Mouse (Mus musculus): ENCODE results near the gene Cytip. TPM values are rescaled to one million over a fixed set of nuclear protein-coding genes. Genes with fewer than 3 reads are reported as not detected.

Cytip gene
- polyA plus RNA-seq (2012; rRNA removed) = 0.29 and 0.50 TPM in 2 replicates

GRCm38 (mm10) chr2:58195346-58195745, at the start of gene Cytip:
Gene Cytip (minus strand): TSS chr2:58195532.
- DNase-seq (ENCODE audit: extremely low spot score in 1 of 2, low spot score in 1 of 2) = no peak

DNA sequence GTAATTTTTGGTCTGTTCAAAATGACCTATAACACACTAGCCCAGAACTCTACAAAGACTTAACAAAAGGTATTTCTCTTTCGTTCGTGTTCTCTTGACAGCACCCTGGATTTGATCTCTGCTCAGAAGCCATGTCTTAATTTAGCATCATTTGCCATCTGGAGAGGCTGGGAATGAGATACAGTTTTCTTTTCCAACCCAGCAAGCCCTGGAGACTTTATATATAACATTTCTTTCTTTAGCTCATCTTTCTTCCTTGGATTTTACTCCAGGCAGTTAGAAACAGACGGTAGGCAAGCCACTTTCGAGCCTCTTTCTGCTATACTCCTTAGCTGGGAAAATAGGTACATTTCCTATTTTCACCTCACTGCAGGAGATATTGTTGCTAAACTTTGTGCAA, 45.3 kb upstream of the Cytip start:
- DNase-seq (ENCODE audit: extremely low spot score in 1 of 2, low spot score in 1 of 2) = peak; percentile 46 to 69

GRCm38 (mm10) chr2:58237487-58237886, 42.2 kb upstream of the Cytip start:
- DNase-seq (ENCODE audit: extremely low spot score in 1 of 2, low spot score in 1 of 2) = no peak

DNA sequence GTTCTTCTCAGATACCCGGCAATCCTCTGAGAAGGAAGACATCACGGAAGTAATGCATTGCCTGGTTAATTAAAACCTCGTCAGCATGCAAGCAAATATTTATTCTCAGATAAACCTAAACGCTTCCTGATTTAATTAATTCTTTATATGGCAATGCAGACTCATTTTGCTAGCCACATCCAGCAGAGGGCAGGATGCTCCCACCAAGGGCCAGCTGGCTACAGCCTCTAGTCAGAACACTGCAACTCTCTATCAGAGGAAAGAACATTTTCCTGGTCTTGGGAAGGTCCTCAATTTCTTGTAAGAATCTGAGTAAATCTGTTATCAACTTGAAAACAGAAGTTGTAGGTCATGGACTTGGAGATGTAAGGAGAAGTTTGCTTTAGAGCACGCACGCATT, 4.1 kb upstream of the Cytip start:
- DNase-seq (ENCODE audit: extremely low spot score in 1 of 2, low spot score in 1 of 2) = peak; percentile 43 to 88

DNA sequence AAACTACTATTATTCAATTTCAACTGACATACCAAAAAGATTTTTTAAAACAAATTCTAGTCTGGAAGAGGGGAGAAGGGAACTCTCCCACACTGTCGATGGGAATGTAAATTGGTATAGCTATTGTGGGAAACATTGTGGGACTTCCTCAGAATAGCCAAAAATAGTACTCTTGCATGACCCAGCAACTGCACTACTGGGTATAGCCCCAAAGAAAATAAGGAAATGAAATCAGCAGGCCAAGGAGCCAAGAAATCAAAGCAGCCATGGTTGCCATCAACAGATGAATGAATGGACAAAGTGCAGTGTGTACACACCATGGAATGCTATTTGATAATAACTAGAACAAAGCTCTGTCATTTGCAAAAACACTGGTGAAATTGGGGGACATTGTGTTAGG, 1.5 kb upstream of the Cytip start:
- DNase-seq (ENCODE audit: extremely low spot score in 1 of 2, low spot score in 1 of 2) = no peak

- DNase-seq (ENCODE audit: extremely low spot score in 1 of 2, low spot score in 1 of 2) = peak in 1 of 2 experiments; percentile 35
Measured at GRCm38 (mm10) chr2:58194422-58195115, 763 bp downstream of the Cytip start.

GRCm38 (mm10) chr2:58192160-58192559, 3.2 kb downstream of the Cytip start:
- DNase-seq (ENCODE audit: extremely low spot score in 1 of 2, low spot score in 1 of 2) = no peak

- no peak for DNase-seq (ENCODE audit: extremely low spot score in 1 of 2, low spot score in 1 of 2)
Measured at GRCm38 (mm10) chr2:58189501-58189900, 5.8 kb downstream of the Cytip start.

- no peak for DNase-seq (ENCODE audit: extremely low spot score in 1 of 2, low spot score in 1 of 2)
Measured at GRCm38 (mm10) chr2:58188903-58189302, 6.4 kb downstream of the Cytip start.

GRCm38 (mm10) chr2:58187310-58188051, 7.9 kb downstream of the Cytip start:
- no peak for DNase-seq (ENCODE audit: extremely low spot score in 1 of 2, low spot score in 1 of 2)

DNA sequence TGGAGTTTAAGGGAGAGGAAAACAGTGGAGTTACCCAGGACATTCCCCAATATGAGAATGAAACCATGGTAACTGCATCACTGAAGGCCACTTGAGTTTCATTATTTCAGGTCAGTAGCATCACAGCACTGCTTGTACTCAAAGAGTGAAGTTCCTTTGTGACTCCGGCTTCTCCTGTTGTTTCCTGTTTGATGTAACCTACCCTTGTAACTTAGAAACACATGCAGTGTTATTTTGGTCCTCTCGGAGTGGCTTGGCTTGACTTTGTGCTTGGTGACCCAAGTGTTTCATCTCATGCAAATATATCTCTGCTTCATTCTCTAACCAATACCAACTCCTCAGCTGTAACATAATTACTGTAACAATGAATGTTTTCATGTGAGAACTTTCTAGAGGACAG, 11.1 kb downstream of the Cytip start:
- no peak for DNase-seq (ENCODE audit: extremely low spot score in 1 of 2, low spot score in 1 of 2)

DNA sequence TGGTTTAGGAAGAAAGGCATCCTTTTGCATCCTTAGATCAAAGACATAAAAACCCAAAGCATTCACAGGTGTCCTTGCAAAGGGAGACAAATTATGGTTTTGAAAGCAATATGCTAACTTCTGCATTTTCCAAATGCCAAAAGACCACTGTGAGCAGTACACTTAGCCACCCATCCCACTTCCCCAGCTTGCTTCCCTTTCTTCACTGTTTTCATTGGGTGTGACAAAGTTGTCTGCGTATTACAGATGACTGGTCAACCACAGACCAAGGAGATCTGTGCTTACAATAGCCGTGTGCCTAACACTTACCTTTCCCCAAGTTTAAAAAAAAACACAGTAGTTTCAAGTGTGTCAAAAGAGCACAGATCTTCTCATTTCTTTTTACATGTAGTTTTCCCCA, 11.7 kb downstream of the Cytip start:
- no peak for DNase-seq (ENCODE audit: extremely low spot score in 1 of 2, low spot score in 1 of 2)

DNA sequence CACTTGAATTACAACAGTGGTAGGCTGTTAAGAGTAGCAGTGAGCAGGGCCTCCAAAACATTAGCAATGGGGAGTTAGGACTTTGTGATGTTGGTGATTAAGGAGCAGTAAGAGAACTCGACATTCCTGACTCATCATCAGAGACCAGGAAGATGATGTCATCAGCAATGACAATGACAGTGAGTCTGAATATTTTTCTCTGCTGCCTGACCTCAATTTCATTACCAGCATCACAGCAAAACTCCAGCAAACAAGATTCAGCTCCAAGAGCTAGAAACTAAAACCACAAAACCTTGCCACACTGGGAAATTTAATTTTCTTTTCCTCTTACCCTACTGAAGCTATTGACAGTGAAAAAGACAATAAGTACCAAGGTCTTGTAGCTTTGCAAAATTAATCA, 14.6 kb downstream of the Cytip start:
- DNase-seq (ENCODE audit: extremely low spot score in 1 of 2, low spot score in 1 of 2) = no peak

- DNase-seq (ENCODE audit: extremely low spot score in 1 of 2, low spot score in 1 of 2) = no peak
Measured at GRCm38 (mm10) chr2:58179056-58179455, 16.3 kb downstream of the Cytip start.

GRCm38 (mm10) chr2:58175392-58176291, 19.7 kb downstream of the Cytip start:
- DNase-seq (ENCODE audit: extremely low spot score in 1 of 2, low spot score in 1 of 2) = no peak

- DNase-seq (ENCODE audit: extremely low spot score in 1 of 2, low spot score in 1 of 2) = peak in 1 of 2 experiments; percentile 45
Measured at GRCm38 (mm10) chr2:58174476-58175286, 20.7 kb downstream of the Cytip start.

DNA sequence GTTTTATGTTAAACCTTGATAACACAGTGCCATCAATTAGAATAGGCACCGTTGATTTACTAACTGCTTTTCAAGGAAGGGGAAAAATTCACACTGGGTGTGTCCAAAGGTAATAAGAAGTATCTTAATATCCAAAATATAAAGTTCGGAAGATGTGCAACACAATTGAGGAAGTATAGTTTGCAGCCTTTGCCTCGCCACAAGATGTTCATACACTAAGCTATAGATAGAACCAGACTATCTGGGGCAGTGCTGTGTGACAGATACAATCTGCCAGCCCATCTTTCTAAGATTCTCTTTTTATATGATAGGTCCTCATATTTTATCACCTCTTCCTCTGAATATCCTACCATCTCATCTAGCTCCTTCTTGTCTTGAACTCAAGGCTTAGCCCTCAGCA, 22.4 kb downstream of the Cytip start:
- DNase-seq (ENCODE audit: extremely low spot score in 1 of 2, low spot score in 1 of 2) = no peak

- DNase-seq (ENCODE audit: extremely low spot score in 1 of 2, low spot score in 1 of 2) = no peak
Measured at GRCm38 (mm10) chr2:58169173-58169572, 26.2 kb downstream of the Cytip start.

GRCm38 (mm10) chr2:58167654-58168053, 27.7 kb downstream of the Cytip start:
- no peak for DNase-seq (ENCODE audit: extremely low spot score in 1 of 2, low spot score in 1 of 2)

DNA sequence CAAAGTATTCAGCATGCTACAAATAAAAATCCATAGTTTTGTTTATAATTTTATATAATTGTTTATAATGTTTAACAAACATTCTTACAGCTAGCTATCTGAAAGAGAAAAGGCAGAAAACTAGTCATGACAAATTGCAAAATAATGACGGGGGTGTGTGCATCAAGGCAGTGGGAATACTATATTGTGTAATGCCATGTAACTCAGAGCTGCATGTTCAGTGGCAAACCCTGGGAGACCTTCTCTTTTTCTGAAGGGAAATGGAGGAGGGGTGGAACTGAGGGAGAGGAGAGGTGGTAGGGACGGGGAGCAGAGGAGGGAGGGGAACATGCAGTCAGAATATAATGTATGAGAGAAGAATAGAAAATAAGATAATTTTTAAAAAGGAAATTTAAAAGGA, 28.6 kb downstream of the Cytip start:
- no peak for DNase-seq (ENCODE audit: extremely low spot score in 1 of 2, low spot score in 1 of 2)
